Mouse (Mus musculus): ENCODE results near the gene Zfand3. TPM values are rescaled to one million over a fixed set of nuclear protein-coding genes. Genes with fewer than 3 reads are reported as not detected.

The Zfand3 gene
- total RNA-seq, 2 experiments from 2014 or later, result 145 to 165 TPM

GRCm38 (mm10) chr17:30230428-30230827, 225.9 kb downstream of the Zfand3 start:
- no peak for DNase-seq

GRCm38 (mm10) chr17:30231483-30231882, 226.9 kb downstream of the Zfand3 start:
- DNase-seq, result no peak

GRCm38 (mm10) chr17:30232698-30233097, 228.2 kb downstream of the Zfand3 start:
- DNase-seq, result no peak

DNA sequence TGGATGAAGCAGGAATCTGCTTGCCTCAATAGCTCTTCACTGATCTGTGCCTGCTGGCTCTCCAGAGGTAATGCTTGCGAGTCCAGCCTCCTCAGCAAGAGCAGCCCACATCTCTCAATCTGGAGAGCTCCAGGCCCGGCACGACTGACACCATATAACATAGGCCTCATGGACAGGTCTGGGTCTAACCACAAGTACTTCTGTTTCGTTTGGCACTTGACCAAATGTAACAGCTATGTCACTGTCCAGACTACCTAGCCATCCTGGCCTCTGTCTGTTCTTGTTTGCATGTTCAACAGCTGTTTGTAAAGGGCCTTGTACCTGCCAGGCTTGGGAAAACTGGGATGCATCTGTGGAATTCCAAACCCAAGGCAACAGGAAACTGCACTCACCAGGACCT, 230.8 kb downstream of the Zfand3 start:
- no peak for DNase-seq

GRCm38 (mm10) chr17:30236611-30237010, 232.1 kb downstream of the Zfand3 start:
- no peak for DNase-seq

GRCm38 (mm10) chr17:30237600-30237999, 233.1 kb downstream of the Zfand3 start:
- DNase-seq, result no peak

DNA sequence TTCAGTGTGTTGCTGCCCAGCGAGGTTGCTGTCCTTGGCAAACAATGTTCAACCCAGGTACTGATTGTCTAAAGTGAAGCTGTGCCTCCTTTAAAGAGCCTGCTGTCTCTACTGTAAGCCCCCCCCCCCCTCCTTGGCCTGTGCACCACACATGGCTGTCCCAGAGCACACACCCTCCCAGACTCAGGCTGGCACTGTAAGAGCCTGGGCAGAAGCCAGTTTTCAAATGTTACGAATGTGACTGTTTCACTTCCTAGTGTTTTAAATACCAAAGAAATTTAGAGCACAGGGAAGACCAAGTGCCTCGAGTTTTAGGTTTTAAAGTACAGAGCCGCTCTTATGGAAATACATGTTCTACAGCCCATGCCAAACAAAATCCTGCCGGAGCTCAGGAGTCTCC, 234.9 kb downstream of the Zfand3 start:
- DNase-seq, result peak in 1 of 2 experiments; percentile 52

DNA sequence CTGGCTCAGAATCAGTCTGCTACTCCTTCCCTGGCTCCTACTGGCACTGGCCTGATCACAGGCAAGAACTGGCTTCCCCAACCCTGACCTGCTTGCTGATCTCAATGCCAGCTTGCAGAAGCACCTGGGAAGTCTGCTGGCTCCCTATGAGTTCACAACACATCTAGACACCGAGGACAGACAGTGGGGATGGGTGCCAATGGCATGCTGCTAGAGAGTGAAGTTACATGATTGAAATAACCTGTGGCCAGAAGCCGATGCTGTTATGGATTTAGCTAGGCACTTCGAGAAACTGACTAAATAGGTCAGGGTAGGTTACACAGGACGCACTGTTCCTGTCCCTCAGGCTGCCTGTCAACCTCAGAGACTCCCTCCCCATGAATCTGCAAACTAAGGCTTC, 236.1 kb downstream of the Zfand3 start:
- DNase-seq, result no peak

DNA sequence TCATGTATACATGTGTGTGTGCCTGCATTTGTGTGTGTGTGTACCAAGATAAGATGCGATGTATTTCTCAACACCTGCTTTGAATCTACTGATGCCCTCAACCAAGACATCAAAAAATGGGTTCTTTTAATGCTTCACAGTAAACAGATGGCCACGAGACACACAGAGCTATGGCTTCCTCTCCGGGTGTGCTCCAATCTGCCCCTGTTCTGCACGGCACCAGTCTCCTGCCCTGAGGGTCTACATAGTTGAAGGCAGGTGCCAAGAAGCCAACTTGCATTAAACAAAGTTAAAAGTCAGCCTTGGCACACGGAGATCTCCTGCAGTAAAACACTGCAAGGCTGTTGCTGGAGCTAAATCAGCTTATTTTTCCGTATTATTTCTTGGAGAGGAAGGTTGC, 236.5 kb downstream of the Zfand3 start:
- DNase-seq, result no peak

GRCm38 (mm10) chr17:30241720-30242322, 237.3 kb downstream of the Zfand3 start:
- DNase-seq, result no peak

DNA sequence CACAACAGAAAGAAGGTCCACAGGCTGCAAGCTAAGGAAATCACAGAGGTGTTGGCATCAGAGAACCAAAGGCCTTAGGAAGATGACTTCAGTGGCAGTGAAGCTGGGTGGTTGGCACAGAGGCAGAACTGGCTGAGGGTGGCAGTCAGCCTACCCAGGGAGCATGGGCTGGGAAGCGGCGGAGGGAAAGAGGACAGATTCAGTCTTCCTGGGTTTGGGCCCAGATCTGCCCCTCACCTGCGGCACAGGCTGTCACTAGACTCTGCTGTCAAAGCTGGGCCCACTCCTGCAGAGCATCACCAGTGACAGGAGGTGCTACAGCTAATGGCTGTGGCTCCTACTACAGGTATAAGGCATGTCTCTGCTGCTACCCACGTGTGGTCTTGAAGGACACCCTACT, 238.1 kb downstream of the Zfand3 start:
- no peak for DNase-seq

DNA sequence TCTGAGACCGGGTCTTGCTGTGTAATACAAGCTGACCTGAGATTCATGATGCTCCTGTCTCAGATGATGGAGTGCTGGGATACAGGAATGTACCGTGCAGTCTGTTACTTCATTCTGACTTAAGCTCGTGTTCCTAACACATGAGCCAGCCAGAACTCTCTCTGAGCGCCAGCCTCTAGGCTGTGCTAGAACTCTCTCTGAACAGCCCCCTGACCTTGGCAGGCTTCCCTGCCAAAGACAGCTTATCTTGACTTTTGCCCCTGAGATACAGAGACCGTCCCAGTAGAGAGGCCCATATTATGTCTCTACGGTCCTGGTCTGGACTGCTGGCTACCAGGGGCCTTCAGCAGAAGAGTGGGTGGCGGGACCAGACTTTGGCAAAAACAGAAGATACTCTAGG, 239.0 kb downstream of the Zfand3 start:
- DNase-seq, result peak; percentile 47 to 58

DNA sequence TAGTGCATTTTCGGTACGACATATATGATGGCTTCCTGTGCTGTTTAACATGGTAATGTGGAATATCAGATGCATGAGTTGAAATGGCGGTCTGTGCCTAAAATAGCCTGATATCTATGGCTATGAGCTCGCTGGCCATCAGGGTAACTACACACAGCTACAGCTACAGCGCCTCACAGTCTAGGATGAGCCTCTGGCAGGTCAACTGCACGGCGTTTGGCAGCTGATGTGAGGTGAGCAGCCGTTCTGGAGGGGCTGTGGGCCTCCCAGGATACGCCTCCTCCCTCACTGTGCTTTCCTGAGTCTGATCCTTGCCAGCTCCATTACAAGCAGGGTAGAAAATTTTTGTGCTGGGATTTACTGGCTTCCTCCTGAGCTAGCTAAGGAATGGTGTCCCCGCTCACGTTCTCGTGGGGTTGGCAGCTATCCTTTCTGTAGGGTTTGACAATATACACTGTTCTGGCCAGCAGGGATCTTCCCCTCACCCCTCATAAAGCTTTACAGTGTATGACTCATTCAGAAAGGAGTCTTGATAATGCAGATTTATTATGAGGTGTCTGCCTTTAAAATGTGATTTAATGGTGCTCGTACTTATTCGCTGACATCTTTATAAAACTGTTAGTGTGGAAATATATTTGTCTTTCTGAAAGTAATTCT, 240.2 kb downstream of the Zfand3 start:
- no peak for DNase-seq

DNA sequence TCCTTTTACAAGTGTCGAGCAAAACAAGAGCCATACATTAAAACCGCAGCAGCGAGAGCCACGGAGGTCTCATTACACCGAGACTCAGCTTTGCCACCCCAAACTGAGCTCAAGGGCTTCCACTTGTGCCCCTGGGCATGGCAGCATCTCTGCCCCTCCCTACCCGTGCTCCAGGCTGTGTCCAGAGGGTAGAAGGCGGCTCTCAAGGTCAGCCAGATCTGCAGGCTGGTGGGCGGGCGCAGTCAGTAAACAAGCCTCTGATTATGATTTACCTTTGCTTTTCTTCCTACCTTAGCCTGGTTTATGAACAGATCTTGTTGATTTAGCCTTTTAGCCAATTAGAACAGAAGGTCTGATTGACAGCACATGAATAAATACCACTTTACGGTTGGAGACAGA, 240.8 kb downstream of the Zfand3 start:
- DNase-seq, result peak; percentile 60 to 63

DNA sequence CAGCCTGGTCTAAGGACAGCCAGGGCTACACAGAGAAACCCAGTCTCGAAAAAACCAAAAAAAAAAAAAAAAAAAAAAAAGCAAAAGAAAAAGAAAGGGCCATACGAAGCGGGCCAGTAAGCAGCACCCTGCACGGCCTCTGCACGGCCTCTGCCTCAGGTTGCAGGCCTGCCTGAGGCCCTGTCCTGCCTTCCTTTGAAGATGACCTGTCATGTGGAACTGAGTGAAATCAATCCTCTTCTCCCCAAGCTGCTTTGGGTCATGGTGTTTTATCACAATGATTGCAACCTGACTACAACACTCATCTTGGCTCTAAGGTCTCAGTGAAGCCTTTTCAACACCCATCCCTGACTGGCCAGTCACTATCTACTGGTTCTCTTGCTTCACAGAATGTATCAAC, 248.5 kb downstream of the Zfand3 start:
- DNase-seq, result no peak

DNA sequence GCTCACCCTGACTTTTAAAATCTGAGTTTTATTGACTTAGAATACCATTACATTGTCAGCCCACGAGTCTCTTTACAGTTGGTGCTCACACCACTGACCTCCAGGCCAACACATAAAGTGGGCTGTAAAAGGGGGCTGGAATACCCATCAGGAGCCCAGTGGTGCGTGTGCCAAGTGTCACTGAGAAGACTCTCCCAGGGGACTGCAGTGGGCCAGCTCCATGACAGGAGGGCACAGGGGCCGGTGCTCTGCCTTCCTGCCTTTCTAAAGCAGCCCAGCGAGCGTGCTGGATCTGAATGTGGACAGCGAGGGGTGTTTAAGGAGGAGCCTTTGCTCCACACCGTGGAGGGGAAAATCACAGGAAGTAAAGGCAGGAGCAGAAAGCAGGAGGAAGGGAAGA, 249.4 kb downstream of the Zfand3 start:
- no peak for DNase-seq

GRCm38 (mm10) chr17:30255928-30256560, 251.5 kb downstream of the Zfand3 start:
- DNase-seq, result peak in 1 of 2 experiments; percentile 41

GRCm38 (mm10) chr17:30258480-30258879, 253.9 kb downstream of the Zfand3 start:
- no peak for DNase-seq

DNA sequence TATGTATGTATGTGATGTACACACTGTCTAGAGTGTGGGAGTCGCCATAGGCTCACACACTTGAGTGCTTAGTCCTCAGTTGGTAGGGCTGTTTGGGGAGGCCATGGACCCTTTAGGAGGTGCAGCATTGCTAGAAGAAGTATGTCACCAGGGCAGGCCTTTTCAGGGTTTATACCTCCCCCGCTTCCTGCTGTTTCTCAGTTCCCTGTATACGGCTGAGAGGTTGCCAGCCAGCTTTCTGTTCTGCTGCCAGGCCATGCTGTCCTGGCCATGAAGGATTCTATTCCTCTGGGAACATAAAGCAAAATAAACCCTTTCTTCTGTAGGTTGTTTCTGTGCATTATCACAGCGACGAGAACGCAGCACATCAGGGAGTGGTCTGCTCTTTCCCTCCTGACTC, 255.4 kb downstream of the Zfand3 start:
- no peak for DNase-seq

Measured in adrenal gland, postnatal 36 days (tissue).